Mouse (Mus musculus): ENCODE data around the gene Paip2b. TPM values are rescaled to one million over a fixed set of nuclear protein-coding genes. Genes with fewer than 3 reads are reported as not detected.

Paip2b gene
- polyA plus RNA-seq, 1 experiment from 2014 or later: 6.1 TPM

DNA sequence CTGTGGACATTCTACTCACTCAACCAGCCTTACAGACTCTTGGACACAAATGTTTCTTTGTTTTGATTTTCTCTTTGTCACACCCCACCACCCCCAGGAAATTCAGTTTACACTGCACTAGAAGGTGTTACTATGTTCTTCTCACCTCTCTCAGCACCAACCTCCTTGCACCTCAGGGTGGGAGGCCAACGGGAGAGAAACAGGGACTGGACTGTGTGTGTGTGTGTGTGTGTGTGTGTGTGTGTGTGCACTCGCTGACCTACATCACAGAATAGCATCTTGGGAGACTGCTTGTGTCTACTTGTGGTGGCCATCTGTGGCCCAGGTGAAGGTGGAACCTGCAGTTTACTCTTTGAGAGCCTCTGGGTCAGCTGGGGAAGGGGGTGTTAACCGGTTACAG, 45.1 kb downstream of the Paip2b start:
- 93% methylated on average over 3 of the region's 3 CpGs for WGBS (ENCODE audit: missing documents)
- H3K27ac ChIP-seq: no peak overlapping the region
- no peaks in the 10 kb centered on the region for H3K36me3 ChIP-seq (ENCODE audit: inconsistent target)
- H3K79me2 ChIP-seq (ENCODE audit: inconsistent target): no peaks in the 10 kb centered on the region
- H3K4me3 ChIP-seq (ENCODE audit: inconsistent target): no peak overlapping the region

- Histone ChIP-seq H3K27ac (no peak overlapping the region), H3K4me3 (ENCODE audit: inconsistent target) (no peak overlapping the region), H3K79me2 (ENCODE audit: inconsistent target) (peaks cover 13% of the 10 kb centered on the region), H3K36me3 (ENCODE audit: inconsistent target) (no peaks in the 10 kb centered on the region)
- 13% methylated on average over 5 of the region's 5 CpGs for WGBS (ENCODE audit: missing documents)
Measured at GRCm38 (mm10) chr6:83779026-83779425, 52.5 kb downstream of the Paip2b start.

DNA sequence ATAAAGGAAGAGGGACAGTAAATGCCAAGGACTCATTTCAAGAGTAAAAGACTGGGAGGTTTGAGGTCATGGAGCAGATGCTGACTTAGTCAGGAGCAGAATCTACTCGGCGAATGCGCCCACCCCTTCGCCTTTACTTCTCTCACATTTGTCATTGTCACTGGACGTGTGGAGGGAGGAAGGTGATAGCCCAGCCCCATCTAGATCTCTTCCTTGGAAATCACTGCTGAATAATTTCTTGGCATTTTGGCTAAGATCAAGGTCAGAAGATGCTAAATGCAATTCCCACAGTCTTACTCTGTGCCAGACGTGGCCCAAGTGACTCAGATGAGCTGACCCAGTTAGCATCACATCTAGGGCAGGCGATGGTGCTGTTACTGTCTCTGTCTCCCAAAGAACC, 53.2 kb downstream of the Paip2b start:
- Histone ChIP-seq H3K4me3 (ENCODE audit: inconsistent target) (no peak overlapping the region), H3K36me3 (ENCODE audit: inconsistent target) (0 out of 2 replicates have a peak, but pooled peaks cover 4% of the 10 kb centered on the region), H3K27ac (no peak overlapping the region), H3K79me2 (ENCODE audit: inconsistent target) (peaks cover 21% of the 10 kb centered on the region)
- 93% methylated on average over 7 of the region's 7 CpGs for WGBS (ENCODE audit: missing documents)

- Histone ChIP-seq H3K79me2 (ENCODE audit: inconsistent target) (peaks cover 27% of the 10 kb centered on the region), H3K36me3 (ENCODE audit: inconsistent target) (peaks cover 26% of the 10 kb centered on the region; the same call in 1 of the 2 replicates), H3K27ac (peak within 1 kb of the TSS; percentile 68), H3K4me3 (ENCODE audit: inconsistent target) (peak within 1 kb of the TSS; percentile 98)
- WGBS (ENCODE audit: missing documents): 1% methylated on average over 45 of the region's 45 CpGs
Measured at GRCm38 (mm10) chr6:83775638-83776293, 55.8 kb downstream of the Paip2b start, which contains the start of gene Tex261. Gene Tex261, minus strand, starts transcription at chr6:83775813.

DNA sequence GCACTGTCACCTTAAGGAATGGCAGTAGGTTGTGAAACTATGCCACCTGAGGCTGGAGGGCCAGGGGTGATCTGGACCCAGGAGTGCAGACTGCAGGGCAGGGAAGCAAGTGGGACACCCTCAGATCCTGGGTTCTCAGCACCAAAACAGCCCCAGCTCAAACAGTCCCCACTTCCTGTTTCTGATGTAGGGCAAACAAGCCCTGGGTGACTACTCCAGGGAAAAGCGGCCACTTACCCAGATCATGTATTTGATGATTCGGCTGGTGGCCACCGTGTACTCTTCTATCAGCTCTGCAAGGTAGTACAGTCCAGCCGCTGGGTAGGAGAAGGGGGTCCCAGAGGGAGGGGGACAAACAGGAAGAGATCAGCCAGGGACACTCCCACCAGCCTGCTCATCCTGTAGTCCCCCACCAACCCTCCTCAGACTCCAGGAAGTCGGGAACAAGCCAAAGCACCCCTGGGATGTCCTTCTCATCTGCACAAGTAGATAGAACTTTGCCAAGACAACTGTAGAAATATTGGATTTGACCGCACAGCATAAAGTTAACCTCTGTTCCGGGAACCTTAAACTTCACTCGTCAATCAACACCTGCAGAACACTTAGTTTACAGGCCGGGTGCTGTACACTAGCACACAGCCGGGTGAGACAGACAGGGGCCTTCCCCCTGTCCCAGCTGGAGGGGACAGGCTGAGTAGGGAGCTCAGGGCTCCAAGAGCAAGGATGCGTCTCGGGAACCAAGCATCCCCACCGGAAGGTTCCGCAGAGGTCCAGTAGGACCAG, 56.6 kb downstream of the Paip2b start:
- Histone ChIP-seq H3K36me3 (ENCODE audit: inconsistent target) (peaks cover 34% of the 10 kb centered on the region), H3K4me3 (ENCODE audit: inconsistent target) (peak overlapping the region; percentile 98), H3K27ac (peak overlapping the region; percentile 33), H3K79me2 (ENCODE audit: inconsistent target) (peaks cover 27% of the 10 kb centered on the region)
- 3% methylated on average over 14 of the region's 14 CpGs for WGBS (ENCODE audit: missing documents)

- WGBS (ENCODE audit: missing documents): 33% methylated on average over 8 of the region's 9 CpGs
- Histone ChIP-seq H3K27ac (no peak overlapping the region), H3K79me2 (ENCODE audit: inconsistent target) (peaks cover 27% of the 10 kb centered on the region), H3K36me3 (ENCODE audit: inconsistent target) (peaks cover 41% of the 10 kb centered on the region), H3K4me3 (ENCODE audit: inconsistent target) (peak overlapping the region; percentile 98; the same call in 1 of the 2 replicates)
Measured at GRCm38 (mm10) chr6:83774126-83774525, 57.4 kb downstream of the Paip2b start.

DNA sequence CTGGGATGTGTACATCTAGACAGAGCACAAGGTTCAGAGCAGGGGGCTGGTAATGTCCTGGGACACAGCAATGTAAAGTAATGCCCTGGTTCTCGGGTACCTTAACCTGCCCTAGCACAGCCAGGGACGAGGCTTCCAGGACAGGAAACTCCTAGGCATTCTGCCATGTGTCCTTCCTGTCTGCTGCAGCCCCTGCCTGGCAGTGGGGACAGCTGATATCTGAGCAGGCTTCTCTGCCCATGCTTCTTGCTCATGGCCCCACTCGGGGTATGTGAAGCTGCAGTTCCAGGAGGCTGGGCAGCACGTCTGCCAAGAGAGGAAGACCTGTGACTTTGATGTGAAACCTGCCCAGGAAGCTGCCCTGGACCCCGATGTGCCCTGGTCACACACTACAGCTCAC, 63.1 kb downstream of the Paip2b start:
- Histone ChIP-seq H3K79me2 (ENCODE audit: inconsistent target) (peaks cover 8% of the 10 kb centered on the region; the same call in 1 of the 2 replicates), H3K27ac (no peak overlapping the region), H3K36me3 (ENCODE audit: inconsistent target) (peaks cover 47% of the 10 kb centered on the region), H3K4me3 (ENCODE audit: inconsistent target) (no peak overlapping the region)
- WGBS (ENCODE audit: missing documents): 57% methylated on average over 5 of the region's 5 CpGs

DNA sequence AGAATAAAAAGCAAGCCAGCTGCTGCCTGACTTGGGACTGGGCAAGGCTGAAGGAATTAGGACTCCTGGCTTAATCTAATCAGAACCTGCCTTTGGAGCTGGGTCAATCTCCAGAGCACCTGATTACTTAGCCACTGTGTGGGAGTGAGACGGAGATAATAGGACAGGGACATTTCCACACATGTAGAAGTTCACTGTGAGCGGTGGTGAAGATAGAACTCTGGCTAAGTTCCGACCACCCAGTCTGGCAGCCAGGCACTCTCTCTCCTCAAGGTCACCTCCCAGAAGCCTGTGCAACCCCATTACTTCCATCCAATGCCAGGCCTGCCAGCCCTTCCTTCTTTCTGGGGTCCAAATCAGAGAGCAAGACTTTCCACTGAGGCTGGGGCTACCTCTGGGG, 64.6 kb downstream of the Paip2b start:
- Histone ChIP-seq H3K27ac (no peak overlapping the region), H3K36me3 (ENCODE audit: inconsistent target) (peaks cover 35% of the 10 kb centered on the region), H3K79me2 (ENCODE audit: inconsistent target) (no peaks in the 10 kb centered on the region), H3K4me3 (ENCODE audit: inconsistent target) (no peak overlapping the region)
- 91% methylated on average over 3 of the region's 3 CpGs for WGBS (ENCODE audit: missing documents)

DNA sequence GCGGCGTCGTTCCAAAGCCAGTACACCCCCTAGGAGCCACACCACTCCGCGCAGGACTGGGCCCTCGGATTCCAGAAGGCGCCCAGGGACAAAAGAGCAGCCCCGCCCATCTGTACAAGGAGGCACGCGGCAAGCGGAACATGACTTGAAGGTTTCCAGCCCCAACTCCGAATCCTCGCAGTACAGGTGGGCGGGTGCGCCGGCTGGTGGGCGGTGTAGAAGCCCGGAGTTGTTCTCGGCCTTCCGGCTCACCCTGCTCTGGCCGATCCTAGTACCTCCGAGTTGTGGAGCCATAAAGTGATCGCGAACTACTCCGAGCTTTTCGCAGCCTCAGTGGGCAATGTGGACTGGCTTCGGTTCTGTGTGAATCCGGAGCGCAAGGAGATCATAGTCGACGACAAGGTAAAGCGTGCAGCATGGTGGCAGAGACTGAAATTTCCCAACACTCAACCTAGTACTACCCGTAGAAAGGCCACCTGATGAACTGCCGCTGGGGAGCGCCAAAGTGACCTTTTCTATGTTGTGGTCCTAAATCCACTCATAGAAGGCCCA, 68.6 kb downstream of the Paip2b start:
- no peaks in the 10 kb centered on the region for H3K79me2 ChIP-seq (ENCODE audit: inconsistent target)
- H3K27ac ChIP-seq: no peak overlapping the region
- no peaks in the 10 kb centered on the region; the same call in 1 of the 2 replicates for H3K36me3 ChIP-seq (ENCODE audit: inconsistent target)
- WGBS (ENCODE audit: missing documents): 14% methylated on average over 35 of the region's 35 CpGs
- no peak overlapping the region for H3K4me3 ChIP-seq (ENCODE audit: inconsistent target)

DNA sequence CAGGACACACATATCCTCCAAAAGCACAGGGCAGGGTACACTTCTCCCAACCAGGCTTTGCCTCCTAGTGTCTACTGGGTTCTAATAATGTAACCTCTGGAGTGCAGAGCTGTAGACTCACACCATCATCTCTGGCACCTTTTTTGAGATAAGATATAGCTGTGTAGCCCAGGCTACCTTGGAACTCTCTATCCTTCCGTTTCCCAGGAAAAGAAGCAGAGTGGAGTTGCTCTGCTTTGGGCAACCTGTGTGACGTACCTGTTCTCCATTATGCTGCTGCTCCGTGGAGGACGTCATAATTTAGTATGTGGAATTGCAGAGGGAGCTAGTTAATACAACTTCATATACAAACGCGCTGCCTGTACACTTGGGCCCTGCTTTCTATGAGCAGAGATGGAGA, 69.2 kb downstream of the Paip2b start, which contains the start of gene Ankrd53:
Gene Ankrd53, plus strand, starts transcription at position 301 of the 400 bp plus-strand sequence.
- Histone ChIP-seq H3K36me3 (ENCODE audit: inconsistent target) (no peaks in the 10 kb centered on the region), H3K79me2 (ENCODE audit: inconsistent target) (no peaks in the 10 kb centered on the region), H3K4me3 (ENCODE audit: inconsistent target) (no peak within 1 kb of the TSS), H3K27ac (no peak within 1 kb of the TSS)
- 53% methylated on average over 6 of the region's 6 CpGs for WGBS (ENCODE audit: missing documents)

DNA sequence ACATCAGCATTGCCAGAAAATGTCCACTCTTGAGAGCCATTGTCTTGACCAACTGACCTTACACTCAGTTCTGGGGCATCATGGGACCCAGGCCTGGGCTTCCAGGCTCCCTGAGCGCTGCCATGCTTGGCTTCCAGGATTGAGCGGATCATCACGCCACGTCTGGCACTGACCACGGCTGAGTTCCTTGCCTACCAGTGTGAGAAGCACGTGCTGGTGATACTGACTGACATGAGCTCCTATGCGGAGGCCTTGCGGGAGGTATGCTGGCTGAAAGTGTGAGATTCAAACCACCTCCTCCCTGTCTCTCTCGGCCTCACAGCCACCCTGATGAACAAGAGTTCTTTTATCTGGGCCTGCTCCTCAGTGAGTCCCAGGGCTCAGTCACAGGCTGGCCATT, 75.5 kb downstream of the Paip2b start:
- H3K27ac ChIP-seq: no peak overlapping the region
- no peak overlapping the region for H3K4me3 ChIP-seq (ENCODE audit: inconsistent target)
- WGBS (ENCODE audit: missing documents): 85% methylated on average over 9 of the region's 9 CpGs
- H3K36me3 ChIP-seq (ENCODE audit: inconsistent target): no peaks in the 10 kb centered on the region
- no peaks in the 10 kb centered on the region for H3K79me2 ChIP-seq (ENCODE audit: inconsistent target)

Other genes starting within 250 kb of the Paip2b start
- gene Clec4f, start 175.6 kb downstream of the Paip2b start, polyA plus RNA-seq (2018): not detected in 3 replicates
- gene Cd207, start 153.9 kb downstream of the Paip2b start, polyA plus RNA-seq (2018): 0.49 TPM in 1 of 3 replicates, not detected in the others
- not detected in 3 replicates for gene Vax2, start 120.5 kb downstream of the Paip2b start, polyA plus RNA-seq (2018)
- not detected in 3 replicates for gene Atp6v1b1, start 88.8 kb downstream of the Paip2b start, polyA plus RNA-seq (2018)
- not detected in 3 replicates for gene Ankrd53, start 69.1 kb downstream of the Paip2b start, polyA plus RNA-seq (2018)
- 35.3 to 72.5 TPM (median 65.9 TPM) in 3 replicates for gene Tex261, start 55.9 kb downstream of the Paip2b start, polyA plus RNA-seq (2018)
- 112 to 148 TPM (median 138 TPM) in 3 replicates for gene Nagk, start 36.8 kb downstream of the Paip2b start, polyA plus RNA-seq (2018)
- gene Zfp638, start 35.4 kb upstream of the Paip2b start, polyA plus RNA-seq (2018): 38.7 to 53.0 TPM (median 44.8 TPM) in 3 replicates
- 0.24 to 0.26 TPM in 2 of 3 replicates, not detected in the other for gene Dysf, start 176.8 kb upstream of the Paip2b start, polyA plus RNA-seq (2018)